Mouse (Mus musculus): ENCODE measurements around the gene Prkar2a. TPM values are rescaled to one million over a fixed set of nuclear protein-coding genes. Genes with fewer than 3 reads are reported as not detected.

Gene Prkar2a
- polyA plus RNA-seq, 1 experiment: 61.9 TPM

GRCm38 (mm10) chr9:108747694-108748093 lies 58.6 kb downstream of the Prkar2a start:
- Histone ChIP-seq H3K4me1 (ENCODE audit: control insufficient read depth, insufficient read depth, low read length) (peaks cover 6% of the 10 kb centered on the region), H3K4me3 (ENCODE audit: insufficient read depth, low read length) (no peak overlapping the region), H3K27ac (ENCODE audit: insufficient read depth, low read length) (no peak overlapping the region)
- TF ChIP-seq CTCF (IDR thresholded peaks at IDR 0.05; ENCODE audit: borderline replicate concordance, insufficient read depth, low read length): no peak

GRCm38 (mm10) chr9:108748600-108749183 lies 59.6 kb downstream of the Prkar2a start:
- Histone ChIP-seq H3K27ac (ENCODE audit: insufficient read depth, low read length) (no peak overlapping the region), H3K4me1 (ENCODE audit: control insufficient read depth, insufficient read depth, low read length) (peaks cover 6% of the 10 kb centered on the region), H3K4me3 (ENCODE audit: insufficient read depth, low read length) (no peak overlapping the region)
- TF ChIP-seq POLR2A (IDR thresholded peaks at IDR 0.05; ENCODE audit: low read depth, low read length) (no peak), CTCF (IDR thresholded peaks at IDR 0.05; ENCODE audit: borderline replicate concordance, insufficient read depth, low read length) (no peak)

- TF ChIP-seq POLR2A (IDR thresholded peaks at IDR 0.05; ENCODE audit: low read depth, low read length): no peak
- TF ChIP-seq CTCF (IDR thresholded peaks at IDR 0.05; ENCODE audit: borderline replicate concordance, insufficient read depth, low read length): no peak
- H3K27ac ChIP-seq (ENCODE audit: insufficient read depth, low read length): no peak overlapping the region
- H3K4me3 ChIP-seq (ENCODE audit: insufficient read depth, low read length): no peak overlapping the region
Measured at GRCm38 (mm10) chr9:108750616-108751015, 61.5 kb downstream of the Prkar2a start.

GRCm38 (mm10) chr9:108752142-108752920 lies 63.2 kb downstream of the Prkar2a start:
- no peak overlapping the region for H3K27ac ChIP-seq (ENCODE audit: insufficient read depth, low read length)
- TF ChIP-seq CTCF (IDR thresholded peaks at IDR 0.05; ENCODE audit: borderline replicate concordance, insufficient read depth, low read length) (no peak), POLR2A (IDR thresholded peaks at IDR 0.05; ENCODE audit: low read depth, low read length) (no peak)
- H3K4me3 ChIP-seq (ENCODE audit: insufficient read depth, low read length): no peak overlapping the region
- no peaks in the 10 kb centered on the region for H3K4me1 ChIP-seq (ENCODE audit: control insufficient read depth, insufficient read depth, low read length)

More at GRCm38 (mm10) chr9:108750616-108751015, 61.5 kb downstream of the Prkar2a start:
- H3K4me1 ChIP-seq (ENCODE audit: control insufficient read depth, insufficient read depth, low read length): peaks cover under 1% of the 10 kb centered on the region; the same call in 1 of the 2 replicates

- Histone ChIP-seq H3K4me3 (ENCODE audit: insufficient read depth, low read length) (no peak overlapping the region), H3K4me1 (ENCODE audit: control insufficient read depth, insufficient read depth, low read length) (no peaks in the 10 kb centered on the region), H3K27ac (ENCODE audit: insufficient read depth, low read length) (no peak overlapping the region)
- TF ChIP-seq POLR2A (IDR thresholded peaks at IDR 0.05; ENCODE audit: low read depth, low read length) (no peak), CTCF (IDR thresholded peaks at IDR 0.05; ENCODE audit: borderline replicate concordance, insufficient read depth, low read length) (peak; percentile 63; the same call in 1 of the 2 replicates)
Measured at GRCm38 (mm10) chr9:108753326-108753725, 64.2 kb downstream of the Prkar2a start.

GRCm38 (mm10) chr9:108753976-108754375 lies 64.9 kb downstream of the Prkar2a start:
- Histone ChIP-seq H3K4me3 (ENCODE audit: insufficient read depth, low read length) (no peak overlapping the region), H3K27ac (ENCODE audit: insufficient read depth, low read length) (no peak overlapping the region), H3K4me1 (ENCODE audit: control insufficient read depth, insufficient read depth, low read length) (no peaks in the 10 kb centered on the region)
- TF ChIP-seq CTCF (IDR thresholded peaks at IDR 0.05; ENCODE audit: borderline replicate concordance, insufficient read depth, low read length) (no peak), POLR2A (IDR thresholded peaks at IDR 0.05; ENCODE audit: low read depth, low read length) (no peak)

- Histone ChIP-seq H3K4me1 (ENCODE audit: control insufficient read depth, insufficient read depth, low read length) (no peaks in the 10 kb centered on the region), H3K27ac (ENCODE audit: insufficient read depth, low read length) (no peak overlapping the region), H3K4me3 (ENCODE audit: insufficient read depth, low read length) (no peak overlapping the region)
- TF ChIP-seq CTCF (IDR thresholded peaks at IDR 0.05; ENCODE audit: borderline replicate concordance, insufficient read depth, low read length): no peak
- TF ChIP-seq POLR2A (IDR thresholded peaks at IDR 0.05; ENCODE audit: low read depth, low read length): no peak
Measured at GRCm38 (mm10) chr9:108754423-108754822, 65.3 kb downstream of the Prkar2a start.

GRCm38 (mm10) chr9:108757406-108757805 lies 68.3 kb downstream of the Prkar2a start:
- TF ChIP-seq POLR2A (IDR thresholded peaks at IDR 0.05; ENCODE audit: low read depth, low read length): no peak
- no peak for TF ChIP-seq CTCF (IDR thresholded peaks at IDR 0.05; ENCODE audit: borderline replicate concordance, insufficient read depth, low read length)
- no peaks in the 10 kb centered on the region for H3K4me1 ChIP-seq (ENCODE audit: control insufficient read depth, insufficient read depth, low read length)
- no peak overlapping the region for H3K27ac ChIP-seq (ENCODE audit: insufficient read depth, low read length)
- H3K4me3 ChIP-seq (ENCODE audit: insufficient read depth, low read length): no peak overlapping the region

GRCm38 (mm10) chr9:108759121-108759520 lies 70.0 kb downstream of the Prkar2a start:
- no peak overlapping the region for H3K4me3 ChIP-seq (ENCODE audit: insufficient read depth, low read length)
- H3K4me1 ChIP-seq (ENCODE audit: control insufficient read depth, insufficient read depth, low read length): no peaks in the 10 kb centered on the region
- no peak overlapping the region for H3K27ac ChIP-seq (ENCODE audit: insufficient read depth, low read length)
- no peak for TF ChIP-seq CTCF (IDR thresholded peaks at IDR 0.05; ENCODE audit: borderline replicate concordance, insufficient read depth, low read length)
- TF ChIP-seq POLR2A (IDR thresholded peaks at IDR 0.05; ENCODE audit: low read depth, low read length): no peak

GRCm38 (mm10) chr9:108759805-108760204 lies 70.7 kb downstream of the Prkar2a start:
- Histone ChIP-seq H3K27ac (ENCODE audit: insufficient read depth, low read length) (no peak overlapping the region), H3K4me3 (ENCODE audit: insufficient read depth, low read length) (no peak overlapping the region), H3K4me1 (ENCODE audit: control insufficient read depth, insufficient read depth, low read length) (no peaks in the 10 kb centered on the region)
- peak; percentile 84; the same call in 1 of the 2 replicates for TF ChIP-seq CTCF (IDR thresholded peaks at IDR 0.05; ENCODE audit: borderline replicate concordance, insufficient read depth, low read length)
- no peak for TF ChIP-seq POLR2A (IDR thresholded peaks at IDR 0.05; ENCODE audit: low read depth, low read length)
